Mouse (Mus musculus) erythroid progenitor cell, adult 5-6 weeks (primary cell): ENCODE data around the gene Ms4a1. TPM values are rescaled to one million over a fixed set of nuclear protein-coding genes. Genes with fewer than 3 reads are reported as not detected.

Experiments
- ATAC-seq: replicated peaks from 2 replicates; pipeline ENCODE4 v1.8.0; 2016; ENCODE audit warnings: moderate number of reproducible peaks, mild to moderate bottlenecking, moderate TSS enrichment, inconsistent platforms; ENCODE audit not compliant: poor library complexity, low FRiP score, severe bottlenecking
- total RNA-seq, 2 experiments: library from RNA; stranded (forward) in 1 of 2; stranded (reverse) in 1 of 2; fragments of 150-400 nt in 1 of 2; fragments of 186-747, 209-891 nt in 1 of 2; gene quantifications; 2 replicates each; pipeline versions ENCODE4 v1.2.3 to v1.2.4; 2015 to 2017; ENCODE audit warnings: low replicate concordance in 2 of 2

Ms4a1 gene
- total RNA-seq, 2 experiments from 2014 or later: 13.2 to 24.3 TPM

DNA sequence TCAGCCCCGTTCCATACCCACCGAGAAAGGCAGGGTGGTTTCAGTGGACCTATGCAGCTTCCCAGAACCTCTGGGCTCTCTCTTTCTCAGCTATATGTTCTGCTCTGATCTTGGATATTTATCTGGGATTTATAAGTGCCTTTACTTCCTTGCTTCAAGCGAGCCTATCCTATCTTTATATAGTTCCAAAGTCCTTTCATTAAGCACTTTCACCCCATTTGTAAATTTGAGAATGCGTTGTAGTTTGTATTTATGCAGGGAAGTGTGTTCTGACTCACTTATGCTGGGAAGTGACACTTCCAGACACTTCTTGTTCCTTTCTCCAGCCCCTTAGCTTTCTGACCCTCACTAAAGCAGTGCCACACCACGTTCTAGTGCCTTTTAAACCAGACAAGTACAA lies 33.7 kb downstream of the Ms4a1 start, which contains the start of gene Ms4a12:
Ms4a12 (minus strand) TSS at position 101 of the 400 bp plus-strand sequence.
- no peak for ATAC-seq

Other genes with a start within 250 kb of the Ms4a1 start
- gene Ms4a18, start 248.2 kb downstream of the Ms4a1 start, total RNA-seq (2015; ENCODE audit: low replicate concordance): not detected in 2 replicates
- gene Ms4a18, start 248.2 kb downstream of the Ms4a1 start, total RNA-seq (2017; ENCODE audit: low replicate concordance): not detected in 2 replicates
- 1.4 and 3.4 TPM in 2 replicates for gene Ms4a8a, start 185.1 kb downstream of the Ms4a1 start, total RNA-seq (2015; ENCODE audit: low replicate concordance)
- gene Ms4a8a, start 185.1 kb downstream of the Ms4a1 start, total RNA-seq (2017; ENCODE audit: low replicate concordance): not detected in 2 replicates
- gene 1700017D01Rik, start 135.4 kb downstream of the Ms4a1 start, total RNA-seq (2015; ENCODE audit: low replicate concordance): not detected in 2 replicates
- not detected in 2 replicates for gene 1700017D01Rik, start 135.4 kb downstream of the Ms4a1 start, total RNA-seq (2017; ENCODE audit: low replicate concordance)
- not detected in 2 replicates for gene 1700025F22Rik, start 100.9 kb downstream of the Ms4a1 start, total RNA-seq (2015; ENCODE audit: low replicate concordance)
- not detected in 2 replicates for gene 1700025F22Rik, start 100.9 kb downstream of the Ms4a1 start, total RNA-seq (2017; ENCODE audit: low replicate concordance)
- gene Ms4a13, start 69.5 kb downstream of the Ms4a1 start, total RNA-seq (2015; ENCODE audit: low replicate concordance): not detected in 2 replicates
- not detected in 2 replicates for gene Ms4a13, start 69.5 kb downstream of the Ms4a1 start, total RNA-seq (2017; ENCODE audit: low replicate concordance)
- not detected in 2 replicates for gene Ms4a12, start 33.8 kb downstream of the Ms4a1 start, total RNA-seq (2015; ENCODE audit: low replicate concordance)
- not detected in 2 replicates for gene Ms4a12, start 33.8 kb downstream of the Ms4a1 start, total RNA-seq (2017; ENCODE audit: low replicate concordance)
- not detected in 2 replicates for gene Ms4a5, start 17.6 kb upstream of the Ms4a1 start, total RNA-seq (2015; ENCODE audit: low replicate concordance)
- not detected in 2 replicates for gene Ms4a5, start 17.6 kb upstream of the Ms4a1 start, total RNA-seq (2017; ENCODE audit: low replicate concordance)
- 3.6 TPM in 1 of 2 replicates, not detected in the other for gene Ms4a14, start 48.2 kb upstream of the Ms4a1 start, total RNA-seq (2015; ENCODE audit: low replicate concordance)
- under 0.01 TPM in 1 of 2 replicates, not detected in the other for gene Ms4a14, start 48.2 kb upstream of the Ms4a1 start, total RNA-seq (2017; ENCODE audit: low replicate concordance)
- gene Ms4a7, start 69.9 kb upstream of the Ms4a1 start, total RNA-seq (2015; ENCODE audit: low replicate concordance): 3.6 and 8.8 TPM in 2 replicates
- gene Ms4a7, start 69.9 kb upstream of the Ms4a1 start, total RNA-seq (2017; ENCODE audit: low replicate concordance): 8.3 TPM in 1 of 2 replicates, not detected in the other
- not detected in 2 replicates for gene Ms4a4a, start 109.3 kb upstream of the Ms4a1 start, total RNA-seq (2015; ENCODE audit: low replicate concordance)
- gene Ms4a4a, start 109.3 kb upstream of the Ms4a1 start, total RNA-seq (2017; ENCODE audit: low replicate concordance): not detected in 2 replicates
- gene Ms4a4c, start 138.5 kb upstream of the Ms4a1 start, total RNA-seq (2015; ENCODE audit: low replicate concordance): 17.3 and 39.4 TPM in 2 replicates
- gene Ms4a4c, start 138.5 kb upstream of the Ms4a1 start, total RNA-seq (2017; ENCODE audit: low replicate concordance): 1.5 and 4.2 TPM in 2 replicates
- 40.0 and 72.9 TPM in 2 replicates for gene Ms4a4b, start 177.3 kb upstream of the Ms4a1 start, total RNA-seq (2015; ENCODE audit: low replicate concordance)
- 1.4 and 5.0 TPM in 2 replicates for gene Ms4a4b, start 177.3 kb upstream of the Ms4a1 start, total RNA-seq (2017; ENCODE audit: low replicate concordance)
- gene Ms4a6c, start 203.1 kb upstream of the Ms4a1 start, total RNA-seq (2015; ENCODE audit: low replicate concordance): 21.0 and 37.1 TPM in 2 replicates
- 13.0 and 39.2 TPM in 2 replicates for gene Ms4a6c, start 203.1 kb upstream of the Ms4a1 start, total RNA-seq (2017; ENCODE audit: low replicate concordance)
- gene Gm8369, start 219.7 kb upstream of the Ms4a1 start, total RNA-seq (2015; ENCODE audit: low replicate concordance): 13.7 and 24.7 TPM in 2 replicates
- 8.3 and 21.9 TPM in 2 replicates for gene Gm8369, start 219.7 kb upstream of the Ms4a1 start, total RNA-seq (2017; ENCODE audit: low replicate concordance)